Mouse (Mus musculus): ENCODE measurements around the gene Gm47289.

The Gm47289 gene

DNA sequence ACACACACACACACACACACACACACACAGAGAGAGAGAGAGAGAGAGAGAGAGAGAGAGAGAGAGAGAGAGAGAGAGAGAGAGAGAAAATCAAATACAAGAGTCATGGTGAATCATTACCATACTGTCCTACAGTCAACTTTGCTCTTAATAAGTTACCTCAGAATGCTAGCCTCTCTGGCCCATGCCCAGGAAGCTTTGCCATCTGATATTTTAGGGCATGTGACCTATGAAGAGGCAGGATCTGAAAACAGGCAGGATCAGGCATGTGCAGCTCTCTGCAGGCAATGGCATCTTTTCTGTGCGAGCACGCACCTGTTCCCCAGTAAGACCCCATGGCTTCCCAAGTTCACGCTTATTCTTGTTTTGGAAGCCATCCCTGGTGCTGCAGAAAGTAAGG lies 1.7 kb downstream of the Gm47289 start:
- DNase-seq (ENCODE audit: low read depth): no peak

DNA sequence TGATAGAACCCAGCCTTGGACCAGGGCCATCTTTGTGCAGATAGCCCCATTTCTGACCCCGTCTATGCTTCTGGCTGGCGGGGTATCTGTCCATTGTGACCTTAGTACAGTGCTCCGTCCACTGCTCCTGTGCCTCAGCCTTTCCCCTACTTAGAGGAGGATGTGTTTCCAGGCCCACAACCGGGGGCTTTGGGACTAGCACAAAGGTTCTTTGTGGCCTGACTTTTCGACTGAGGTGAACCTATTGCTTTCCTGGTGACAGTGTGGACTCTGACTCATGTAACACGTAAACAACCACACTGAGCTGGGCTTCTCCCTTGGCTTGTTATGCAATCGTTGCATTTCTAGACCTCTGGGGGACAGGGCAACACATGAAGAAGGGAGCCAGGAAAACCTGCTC lies 5.8 kb downstream of the Gm47289 start:
- DNase-seq (ENCODE audit: low read depth): no peak

DNA sequence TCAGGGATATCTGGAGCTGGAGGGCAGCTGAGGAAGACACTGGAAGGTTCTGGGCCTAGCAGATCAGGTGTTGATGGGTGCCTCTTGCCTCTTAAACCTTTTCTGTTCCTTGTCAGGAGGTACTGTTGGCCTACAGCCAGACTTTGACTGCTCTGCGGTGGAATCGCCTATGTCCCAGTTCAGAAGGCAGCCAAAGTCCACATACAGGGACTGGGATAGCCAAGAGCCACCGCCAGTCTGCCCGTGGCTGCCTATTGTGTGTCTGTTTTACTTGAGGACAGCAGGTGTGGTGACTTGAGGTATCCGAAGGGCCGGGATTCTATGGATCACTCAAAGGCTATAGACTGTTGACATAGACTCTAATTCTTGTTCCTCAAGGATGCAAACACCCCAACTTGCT lies 6.6 kb downstream of the Gm47289 start:
- no peak for DNase-seq (ENCODE audit: low read depth)

DNA sequence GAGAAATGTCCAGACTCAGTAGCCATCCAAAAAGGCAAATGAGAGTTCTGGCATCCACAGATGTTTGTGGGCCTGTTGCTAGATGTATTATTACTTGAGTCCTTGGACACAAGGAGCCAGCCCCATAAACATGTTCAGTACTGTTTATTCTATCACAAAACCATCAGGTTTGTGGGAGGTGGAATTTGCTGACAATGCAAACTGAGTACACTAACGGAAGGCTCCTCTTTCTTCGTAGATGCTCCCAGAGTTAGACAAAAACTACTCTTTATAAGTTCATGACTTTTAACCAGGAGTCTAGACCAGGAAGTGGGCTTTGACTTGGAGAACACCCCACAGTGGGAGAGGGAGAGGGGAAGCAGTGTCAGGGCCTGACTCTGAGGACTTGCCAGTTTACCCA lies 8.6 kb downstream of the Gm47289 start:
- no peak for DNase-seq (ENCODE audit: low read depth)

DNA sequence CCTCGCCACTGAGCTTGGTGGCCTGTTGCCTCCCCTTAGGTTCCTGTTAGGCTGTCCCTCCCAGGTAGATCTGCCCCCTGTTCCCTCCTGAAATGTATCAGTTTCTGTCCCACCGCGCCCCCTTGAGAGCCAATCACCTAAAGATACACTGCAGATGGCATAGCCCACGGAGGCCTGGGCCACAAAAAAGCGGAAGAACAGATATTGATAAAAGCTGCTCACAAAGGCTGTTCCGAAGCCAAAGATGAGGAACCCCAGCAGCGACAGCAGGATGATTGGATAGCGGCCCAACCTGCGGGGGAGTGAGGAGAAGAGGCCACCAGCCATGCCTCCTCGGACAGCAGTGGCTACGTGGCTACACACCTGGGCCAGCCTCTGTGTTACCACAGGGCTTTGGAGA lies 20.3 kb downstream of the Gm47289 start:
- no peak for DNase-seq (ENCODE audit: low read depth)

DNA sequence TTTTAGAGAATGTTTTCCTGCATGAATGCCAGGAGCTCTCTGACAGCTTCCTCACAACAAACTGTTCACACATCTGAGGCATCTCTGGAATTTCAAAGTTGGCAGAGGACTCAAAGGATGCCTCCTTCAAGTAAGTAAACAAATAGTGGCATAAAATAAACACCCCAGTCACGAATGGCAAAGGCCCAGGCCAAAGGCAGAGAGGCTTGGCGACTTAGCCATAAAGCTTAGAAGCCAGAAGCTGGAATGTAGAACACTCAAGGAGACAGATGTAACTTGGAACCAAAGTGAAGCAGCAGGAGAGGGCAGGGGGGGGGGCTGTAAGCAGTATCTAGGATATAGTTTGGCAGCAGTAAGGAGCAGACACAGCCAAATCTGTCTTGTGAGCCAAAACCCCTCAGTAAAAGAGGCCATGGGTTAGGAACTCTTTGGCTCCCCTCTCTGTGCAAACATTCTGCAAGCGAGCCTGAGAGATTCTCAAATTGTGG lies 22.3 kb downstream of the Gm47289 start:
- no peak for DNase-seq (ENCODE audit: low read depth)

DNA sequence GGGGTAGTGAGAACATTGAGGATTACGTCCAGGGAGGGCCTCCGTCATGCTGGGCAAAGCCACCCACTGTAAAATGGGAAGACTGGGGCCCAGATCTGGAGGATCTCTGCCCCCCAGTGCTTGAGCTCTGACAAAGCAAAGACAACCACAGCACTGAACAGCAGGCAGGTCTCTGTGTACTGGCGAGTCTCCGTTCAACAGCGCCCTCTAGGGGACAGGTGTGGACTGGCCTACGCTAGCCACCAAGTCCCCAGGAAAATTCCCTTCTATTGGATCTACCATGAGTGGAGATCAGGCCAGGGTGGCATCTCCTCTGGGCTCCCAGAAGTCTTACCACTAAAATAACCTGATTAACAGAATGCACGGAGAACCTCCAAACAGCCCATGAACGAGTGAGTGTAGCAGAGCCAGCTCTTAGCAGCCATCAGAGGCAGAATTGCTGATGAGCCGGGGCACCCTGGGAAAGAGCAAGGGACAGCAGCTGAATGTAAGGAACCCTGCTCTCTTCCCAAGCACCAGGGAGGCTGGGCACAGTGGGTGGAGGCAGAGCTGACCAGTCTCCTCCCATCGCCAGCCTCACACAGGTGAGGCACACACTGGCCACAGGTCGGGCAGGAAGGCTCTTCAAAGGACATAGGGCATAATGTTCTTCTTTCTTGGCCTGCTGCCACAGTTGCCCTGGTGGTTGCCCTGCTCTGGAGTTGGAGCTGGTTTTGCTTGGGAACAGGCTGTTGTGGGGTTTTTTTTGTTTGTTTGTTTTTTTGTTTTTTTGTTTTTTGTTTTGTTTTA lies 33.4 kb downstream of the Gm47289 start:
- DNase-seq (ENCODE audit: low read depth): peak; percentile 46

DNA sequence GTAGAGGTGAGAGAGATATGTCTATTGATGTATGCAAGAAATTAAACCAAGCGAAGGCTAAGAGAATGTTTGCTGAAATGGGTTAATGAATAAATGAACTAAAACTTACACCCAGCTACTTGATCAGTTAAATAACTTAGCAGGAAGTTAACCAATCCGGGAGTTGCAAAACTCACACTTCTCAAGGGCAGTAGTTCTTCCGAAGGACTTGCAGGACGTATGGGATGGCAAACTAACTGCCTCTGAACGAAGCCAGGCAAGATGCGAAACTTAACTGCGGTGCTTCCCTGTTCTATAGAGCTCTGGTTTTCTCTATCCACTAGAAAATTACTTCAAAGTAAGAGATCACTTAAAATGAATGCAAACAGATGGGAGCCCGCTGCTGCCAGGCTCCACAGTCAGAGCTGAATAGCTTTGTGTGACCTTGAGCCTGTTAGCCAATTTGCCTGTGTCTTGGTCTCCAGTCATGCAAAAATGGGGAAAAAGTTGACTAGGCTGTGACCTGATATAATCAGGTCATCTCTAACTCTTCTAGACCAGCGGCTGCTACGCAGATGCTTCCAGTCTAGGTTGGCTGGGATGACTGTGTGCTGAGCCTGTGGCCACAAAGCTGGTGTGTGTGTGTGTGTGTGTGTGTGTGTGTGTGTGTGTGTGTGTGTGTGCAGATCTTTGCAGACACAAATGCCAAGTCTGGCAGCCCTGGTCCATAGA lies 40.3 kb downstream of the Gm47289 start:
- DNase-seq (ENCODE audit: low read depth): no peak

DNA sequence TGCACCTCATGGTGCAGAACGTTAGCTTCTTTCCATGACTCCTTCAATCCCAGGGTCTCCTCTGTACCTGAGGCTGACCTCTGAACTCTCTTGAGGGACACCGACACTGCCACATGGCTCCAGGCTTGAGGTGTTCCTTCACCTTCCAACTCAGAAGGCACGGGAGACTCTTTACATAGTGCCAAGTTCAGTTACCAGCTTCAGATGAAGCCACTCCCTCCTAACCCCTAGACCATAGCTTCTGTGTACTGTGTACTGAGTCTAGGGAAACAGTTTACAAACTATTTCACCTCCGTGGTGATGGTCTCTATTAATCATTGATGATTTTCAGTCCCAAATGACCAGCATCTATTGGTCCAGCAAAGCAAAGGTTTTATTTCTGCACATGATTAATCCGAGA lies 42.7 kb downstream of the Gm47289 start:
- no peak for DNase-seq (ENCODE audit: low read depth)

DNA sequence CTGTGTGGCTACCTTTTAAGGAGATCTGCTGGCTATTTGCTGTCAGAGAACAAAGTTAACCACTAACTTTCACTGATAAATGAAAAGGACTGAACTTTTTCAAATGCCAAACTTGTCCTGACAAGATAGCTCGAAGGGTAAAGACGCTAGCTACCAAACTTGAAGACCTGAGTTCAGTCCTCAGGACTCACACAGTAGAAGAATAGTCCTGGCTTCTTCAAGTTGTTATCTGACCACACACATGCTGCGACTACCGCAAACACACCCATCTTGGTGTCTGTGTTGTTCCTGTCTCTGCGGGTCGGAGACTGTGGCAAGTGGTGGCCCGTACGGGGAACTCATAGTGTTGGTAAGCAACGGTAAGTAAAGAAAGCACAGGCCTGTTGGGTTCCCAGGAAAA lies 44.7 kb downstream of the Gm47289 start:
- DNase-seq (ENCODE audit: low read depth): no peak

DNA sequence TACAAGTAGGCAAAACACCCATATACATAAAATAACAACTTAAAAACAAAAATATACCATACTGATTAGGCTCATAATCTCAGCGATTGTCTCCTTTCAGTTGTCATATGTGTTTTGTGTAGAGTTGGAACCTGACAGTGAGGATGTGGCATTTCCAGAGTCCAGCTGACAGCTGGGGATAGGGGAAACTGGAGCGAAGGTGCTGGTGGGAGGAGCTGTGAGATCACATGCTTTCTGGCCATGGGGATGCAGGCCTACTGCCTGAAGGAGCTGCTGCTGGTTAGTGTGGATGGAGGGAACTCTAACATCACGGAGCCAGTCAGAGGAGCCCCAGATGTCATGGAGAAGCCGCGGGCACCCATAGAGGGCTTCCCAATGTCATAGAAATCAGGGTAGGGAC lies 46.8 kb downstream of the Gm47289 start:
- DNase-seq (ENCODE audit: low read depth): no peak

DNA sequence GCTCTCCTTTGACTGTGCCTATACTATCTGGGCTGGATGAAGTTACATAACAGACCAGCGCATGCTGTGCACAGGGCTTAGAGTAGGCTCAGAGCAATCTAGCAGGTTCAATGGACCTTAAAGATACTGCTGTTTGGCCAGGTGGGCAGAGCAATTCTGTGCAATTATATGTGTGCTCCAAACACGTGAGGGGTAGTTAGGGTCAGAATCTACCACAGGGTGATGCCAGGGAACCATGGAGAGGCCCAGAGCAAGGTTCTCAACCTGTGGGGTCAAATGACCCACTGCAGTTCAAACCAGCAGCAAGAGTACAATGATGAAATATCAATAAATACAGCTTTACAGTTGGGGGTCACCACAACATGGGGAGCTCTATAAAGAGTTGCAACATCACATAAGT lies 47.7 kb downstream of the Gm47289 start:
- DNase-seq (ENCODE audit: low read depth): no peak

DNA sequence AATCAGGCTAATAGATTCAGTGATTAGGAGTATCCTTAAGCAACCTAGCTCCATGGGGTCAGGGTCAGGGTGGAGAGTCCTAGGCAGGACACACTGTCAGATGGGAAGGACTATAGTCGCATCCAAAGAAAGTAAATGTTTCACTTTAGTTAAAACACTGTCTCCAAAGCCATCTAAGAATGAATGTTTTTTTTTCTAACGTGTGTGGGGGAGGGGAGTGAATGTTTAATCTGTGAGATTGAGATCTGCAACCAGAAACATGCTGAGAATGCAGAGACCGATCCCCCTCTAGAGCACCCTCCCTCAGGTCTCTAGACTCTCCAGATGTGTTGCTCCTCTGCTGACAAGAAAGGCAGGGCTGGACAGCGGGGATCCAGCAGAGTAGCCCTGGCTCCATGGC lies 48.2 kb downstream of the Gm47289 start:
- DNase-seq (ENCODE audit: low read depth): no peak

DNA sequence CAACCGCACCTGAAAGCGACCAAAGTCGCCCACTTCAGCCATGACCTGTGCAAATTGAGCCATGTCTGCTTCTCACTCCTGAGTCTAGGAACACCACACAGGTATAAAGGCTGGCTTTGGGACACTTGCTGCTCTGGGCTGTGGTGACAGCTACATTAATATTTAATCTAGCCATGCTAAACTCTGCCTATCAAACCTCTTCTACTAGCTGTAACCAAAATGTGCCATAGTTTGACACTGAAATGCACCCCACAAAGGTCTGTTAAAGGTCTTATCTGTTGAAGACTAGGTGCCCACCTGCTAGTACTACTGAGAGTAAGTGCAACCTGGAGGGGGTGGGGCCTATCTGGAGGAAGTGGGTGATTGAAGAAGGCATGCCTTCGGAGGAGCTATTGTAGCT lies 50.0 kb downstream of the Gm47289 start, which contains the start of gene Slc22a13:
Gene Slc22a13, minus strand, starts transcription at position 101 of the 400 bp plus-strand sequence.
- no peak for DNase-seq (ENCODE audit: low read depth)
